Mouse (Mus musculus) myocyte (in vitro differentiated cells): ENCODE data around the gene Vps45. TPM values are rescaled to one million over a fixed set of nuclear protein-coding genes. Genes with fewer than 3 reads are reported as not detected.
A peak's percentile ranks its signal among the peaks of the same experiment; 100 is the strongest.
"Not testable (repeated sequence)": the region's sequence is repeated elsewhere in the genome, so short reads cannot be mapped to it uniquely, and the experiment has no call there.

ENCODE experiments used
- H3K27me3 ChIP-seq: one replicate; pipeline ENCODE4 v1.6.1; 2011; ENCODE audit not compliant: control insufficient read depth, insufficient read depth, insufficient read length
- H3K36me3 ChIP-seq: one replicate; pipeline ENCODE4 v1.6.1; 2011; ENCODE audit not compliant: control insufficient read depth, insufficient read depth
- H3K4me2 ChIP-seq: one replicate; pipeline ENCODE4 v1.6.1; 2011; ENCODE audit warnings: low read depth, control low read depth
- H3K4me3 ChIP-seq: one replicate; pipeline ENCODE4 v1.5.1; 2011; ENCODE audit warnings: mild to moderate bottlenecking, control low read depth, moderate library complexity
- H3K79me2 ChIP-seq: one replicate; pipeline ENCODE4 v1.6.1; 2011; ENCODE audit not compliant: control insufficient read depth, insufficient read depth
- H3ac ChIP-seq: one replicate; pipeline ENCODE4 v1.6.1; 2011; ENCODE audit not compliant: control insufficient read depth, insufficient read length
- CEBPB ChIP-seq: IDR thresholded peaks from 2 replicates; pipeline ENCODE4 v1.6.1; 2011; ENCODE audit warnings: mild to moderate bottlenecking, moderate library complexity; ENCODE audit not compliant: poor library complexity, insufficient read depth, severe bottlenecking
- MYOD1 ChIP-seq, 3 experiments: IDR thresholded peaks; one replicate each; pipeline ENCODE4 v1.6.1; 2011; ENCODE audit warnings: control low read depth in 2 of 3, low read depth in 2 of 3, mild to moderate bottlenecking in 2 of 3, moderate library complexity in 1 of 3; ENCODE audit not compliant: insufficient read length in 2 of 3, control insufficient read depth in 1 of 3
- MYOG ChIP-seq, 3 experiments: IDR thresholded peaks; one replicate each; pipeline ENCODE4 v1.6.1; 2011; ENCODE audit warnings: control low read depth in 2 of 3, low read depth in 2 of 3, mild to moderate bottlenecking in 2 of 3; ENCODE audit not compliant: insufficient read length in 2 of 3, control insufficient read depth in 1 of 3, insufficient read depth in 1 of 3
- POLR2A ChIP-seq: IDR thresholded peaks from one replicate; pipeline ENCODE4 v1.6.1; 2011; ENCODE audit warnings: low read depth, mild to moderate bottlenecking, control low read depth, moderate library complexity; ENCODE audit not compliant: insufficient read length
- POLR2AphosphoS2 ChIP-seq: IDR thresholded peaks from one replicate; pipeline ENCODE4 v1.6.1; 2011; ENCODE audit warnings: low read depth, control low read depth; ENCODE audit not compliant: insufficient read length
- REST ChIP-seq: IDR thresholded peaks from one replicate; pipeline ENCODE4 v1.6.1; 2011; ENCODE audit warnings: mild to moderate bottlenecking, control low read depth, moderate library complexity; ENCODE audit not compliant: insufficient read depth, insufficient read length
- SRF ChIP-seq: IDR thresholded peaks from one replicate; pipeline ENCODE4 v1.6.1; 2011; ENCODE audit warnings: low read depth; ENCODE audit not compliant: control insufficient read depth, insufficient read length
- TCF12 ChIP-seq: IDR thresholded peaks from one replicate; pipeline ENCODE4 v1.6.1; 2011; ENCODE audit warnings: mild to moderate bottlenecking, control low read depth; ENCODE audit not compliant: poor library complexity, insufficient read depth, severe bottlenecking
- TCF3 ChIP-seq: IDR thresholded peaks from one replicate; pipeline ENCODE4 v1.6.1; 2011; ENCODE audit warnings: low read depth, control low read depth; ENCODE audit not compliant: insufficient read length
- USF1 ChIP-seq: IDR thresholded peaks from one replicate; pipeline ENCODE4 v1.6.1; 2011; ENCODE audit warnings: low read depth, mild to moderate bottlenecking, control low read depth, moderate library complexity
- polyA plus RNA-seq: library from polyadenylated mRNA; unstranded; fragments of >200 nt; fragmentation: generic; extraction: Trizol; gene quantifications from one replicate; pipeline ENCODE4 v1.2.1, GENCODE M21; 2012; ENCODE audit warnings: missing spikeins

Gene Vps45
- polyA plus RNA-seq, 1 experiment, result 22.0 TPM

DNA sequence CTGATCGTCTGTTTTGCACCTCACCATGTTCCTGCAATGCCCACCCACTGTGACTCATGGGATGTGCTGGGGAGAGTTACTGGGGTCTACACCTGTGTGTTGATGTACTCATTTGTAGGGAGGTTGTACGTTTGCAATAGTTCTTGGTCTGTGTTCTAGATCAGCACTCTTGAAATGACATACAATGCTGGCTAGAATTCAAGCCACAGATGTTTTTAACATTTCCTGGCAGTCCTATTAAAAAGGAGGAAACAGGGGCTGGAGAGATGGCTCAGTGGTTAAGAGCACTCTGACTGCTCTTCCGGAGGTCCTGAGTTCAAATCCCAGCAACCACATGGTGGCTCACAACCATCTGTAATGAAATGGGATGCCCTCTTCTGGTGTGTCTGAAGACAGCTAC, 104.7 kb downstream of the Vps45 start:
- no peak for TF ChIP-seq REST
- no peak for TF ChIP-seq SRF
- TF ChIP-seq MYOD1 (IDR thresholded peaks at IDR 0.05; ENCODE audit: control insufficient read depth in 1 of 3, insufficient read length in 2 of 3, low read depth in 2 of 3), result no peak
- TF ChIP-seq POLR2AphosphoS2, result no peak
- no peak for TF ChIP-seq MYOG (IDR thresholded peaks at IDR 0.05; ENCODE audit: control insufficient read depth in 1 of 3, insufficient read depth in 1 of 3, insufficient read length in 2 of 3, low read depth in 2 of 3)
- no peaks in the 10 kb centered on the region for H3K27me3 ChIP-seq
- no peaks in the 10 kb centered on the region for H3K79me2 ChIP-seq
- no peak overlapping the region for H3K4me3 ChIP-seq
- H3K36me3 ChIP-seq, result no peaks in the 10 kb centered on the region
- H3ac ChIP-seq, result no peak overlapping the region
- no peak overlapping the region for H3K4me2 ChIP-seq

- Histone ChIP-seq H3K79me2 (no peaks in the 10 kb centered on the region), H3ac (no peak overlapping the region), H3K4me3 (no peak overlapping the region), H3K36me3 (no peaks in the 10 kb centered on the region), H3K4me2 (no peak overlapping the region), H3K27me3 (no peaks in the 10 kb centered on the region)
- TF ChIP-seq TCF3, result no peak
These were observed 105.2 kb downstream of the Vps45 start for GRCm38 (mm10) chr3:95953023-95953422.

- H3K79me2 ChIP-seq, H3ac ChIP-seq, H3K27me3 ChIP-seq, H3K36me3 ChIP-seq: not testable (repeated sequence)
- Histone ChIP-seq H3K4me2 (peak overlapping the region; percentile 87), H3K4me3 (peak overlapping the region; percentile 32)
These were observed 106.7 kb downstream of the Vps45 start for GRCm38 (mm10) chr3:95951566-95951965.

DNA sequence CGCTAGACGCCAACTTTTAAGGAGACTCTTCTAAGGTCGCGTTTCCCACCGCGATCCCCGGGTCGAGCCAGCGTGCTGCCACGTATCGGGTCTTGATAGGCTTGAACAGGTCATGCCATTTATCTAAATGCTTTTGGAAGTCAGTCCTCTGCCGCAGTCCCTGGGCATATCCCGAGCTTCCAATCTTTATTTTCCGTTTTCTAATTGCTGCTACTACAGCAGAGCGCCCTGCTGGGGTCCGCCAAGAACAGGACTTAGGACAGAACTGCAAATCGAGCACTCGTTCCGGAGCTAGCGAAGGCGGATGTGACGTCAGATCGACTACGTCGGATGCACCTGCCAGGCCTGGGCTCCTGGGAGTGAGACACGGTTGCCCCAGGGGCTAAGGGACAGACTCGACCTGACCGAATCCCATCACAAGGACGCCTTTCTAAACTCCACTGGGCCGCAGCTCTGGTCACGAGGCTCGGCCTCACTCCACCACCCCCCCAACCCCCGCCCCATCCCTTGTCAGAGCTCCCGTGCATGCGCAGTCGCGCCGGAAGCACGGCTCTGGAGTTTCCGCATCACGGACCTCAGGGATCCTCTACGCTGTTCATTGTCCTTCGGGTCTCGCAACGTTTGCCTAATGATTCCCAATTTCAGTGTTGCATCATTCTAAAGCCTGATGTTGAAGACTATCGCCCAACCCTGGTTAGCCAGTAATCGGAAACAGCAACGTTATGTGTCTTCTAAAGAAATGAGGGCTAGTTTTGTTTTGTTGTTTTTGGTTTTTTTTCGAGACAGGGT, 107.3 kb downstream of the Vps45 start:
- Histone ChIP-seq H3ac (no peak overlapping the region), H3K79me2 (no peaks in the 10 kb centered on the region), H3K4me2 (peak overlapping the region; percentile 87), H3K4me3 (peak overlapping the region; percentile 32), H3K27me3 (no peaks in the 10 kb centered on the region), H3K36me3 (peaks cover 6% of the 10 kb centered on the region)
- TF ChIP-seq TCF3 (no peak), REST (no peak), POLR2A (peak; percentile 43), TCF12 (no peak), MYOG (IDR thresholded peaks at IDR 0.05; ENCODE audit: control insufficient read depth in 1 of 3, insufficient read depth in 1 of 3, insufficient read length in 2 of 3, low read depth in 2 of 3) (peak in 1 of 3 experiments; percentile 56), MYOD1 (IDR thresholded peaks at IDR 0.05; ENCODE audit: control insufficient read depth in 1 of 3, insufficient read length in 2 of 3, low read depth in 2 of 3) (peak in 2 of 3 experiments; percentile 62 to 66), USF1 (no peak), SRF (no peak), CEBPB (peak; percentile 48; the same call in 1 of the 2 replicates)

Other genes with a start within 250 kb of the Vps45 start
- gene Rprd2, start 239.6 kb downstream of the Vps45 start, polyA plus RNA-seq, result 8.5 TPM
- 17.8 TPM for gene Prpf3, start 202.6 kb downstream of the Vps45 start, polyA plus RNA-seq
- gene Mrps21, start 186.9 kb downstream of the Vps45 start, polyA plus RNA-seq, result 400 TPM
- 22.4 TPM for gene Ciart, start 176.2 kb downstream of the Vps45 start, polyA plus RNA-seq
- gene BC028528, start 166.5 kb downstream of the Vps45 start, polyA plus RNA-seq, result 11.3 TPM
- 106 TPM for gene Aph1a, start 164.5 kb downstream of the Vps45 start, polyA plus RNA-seq
- gene Car14, start 153.8 kb downstream of the Vps45 start, polyA plus RNA-seq, result 0.11 TPM
- gene Anp32e, start 129.2 kb downstream of the Vps45 start, polyA plus RNA-seq, result 48.5 TPM
- 107 TPM for gene Plekho1, start 62.5 kb downstream of the Vps45 start, polyA plus RNA-seq
- 16.4 TPM for gene Otud7b, start 46.1 kb upstream of the Vps45 start, polyA plus RNA-seq
- 4.6 TPM for gene Mtmr11, start 103.5 kb upstream of the Vps45 start, polyA plus RNA-seq
- 77.5 TPM for gene Sf3b4, start 113.9 kb upstream of the Vps45 start, polyA plus RNA-seq
- gene Sv2a, start 122.7 kb upstream of the Vps45 start, polyA plus RNA-seq, result 0.28 TPM
- 88.0 TPM for gene Bola1, start 161.2 kb upstream of the Vps45 start, polyA plus RNA-seq
- not detected for gene Hist2h2ab, start 161.4 kb upstream of the Vps45 start, polyA plus RNA-seq
- 1.3 TPM for gene Hist2h2ac, start 162.4 kb upstream of the Vps45 start, polyA plus RNA-seq
- 2.2 TPM for gene Hist2h2be, start 162.7 kb upstream of the Vps45 start, polyA plus RNA-seq
- gene Hist2h3c2, start 180.7 kb upstream of the Vps45 start, polyA plus RNA-seq, result 22.7 TPM
- gene Hist2h2aa2, start 181.8 kb upstream of the Vps45 start, polyA plus RNA-seq, result 103 TPM
- not detected for gene Hist2h2aa1, start 187.0 kb upstream of the Vps45 start, polyA plus RNA-seq
- not detected for gene Hist2h3c1, start 188.2 kb upstream of the Vps45 start, polyA plus RNA-seq
- gene Hist2h4, start 204.8 kb upstream of the Vps45 start, polyA plus RNA-seq, result 1.1 TPM
- gene Hist2h3b, start 210.2 kb upstream of the Vps45 start, polyA plus RNA-seq, result 1.1 TPM
- 3.7 TPM for gene Hist2h2bb, start 211.3 kb upstream of the Vps45 start, polyA plus RNA-seq
- gene Fcgr1, start 235.5 kb upstream of the Vps45 start, polyA plus RNA-seq, result 0.05 TPM